Mouse (Mus musculus) stomach, postnatal 0 days (tissue): ENCODE results near the gene Chd3. TPM values are rescaled to one million over a fixed set of nuclear protein-coding genes. Genes with fewer than 3 reads are reported as not detected.
"Not testable (repeated sequence)": the region's sequence is repeated elsewhere in the genome, so short reads cannot be mapped to it uniquely, and the experiment has no call there.

Source experiments
- ATAC-seq: fragments of 200-750 bp; cut with Nextera tagmentation; 2 replicates; pipeline ENCODE4 v1.8.0; 2017; ENCODE audit not compliant: low FRiP score, low TSS enrichment
- DNase-seq: peaks from one replicate; pipeline ENCODE4 v3.0.0-alpha.2; 2016; ENCODE audit warnings: low spot score
- H3K27ac ChIP-seq: fragments of 300-500 bp; sonication (generic); replicated peaks from 2 replicates; pipeline ENCODE4 v1.5.1; 2014; ENCODE audit warnings: mild to moderate bottlenecking, control low read depth
- H3K27me3 ChIP-seq: fragments of 300-500 bp; sonication (generic); 2 replicates; pipeline ENCODE4 v1.6.1; 2014; ENCODE audit warnings: low read length; ENCODE audit not compliant: control insufficient read depth, insufficient read depth
- H3K36me3 ChIP-seq: fragments of 300-500 bp; sonication (generic); 2 replicates; pipeline ENCODE4 v1.6.1; 2014; ENCODE audit warnings: low read length, mixed read lengths; ENCODE audit not compliant: control insufficient read depth, insufficient read depth
- H3K4me1 ChIP-seq: fragments of 300-500 bp; sonication (generic); replicated peaks from 2 replicates; pipeline ENCODE4 v1.6.1; 2014; ENCODE audit warnings: antibody characterized with exemption; ENCODE audit not compliant: control insufficient read depth, insufficient read depth
- H3K4me2 ChIP-seq: fragments of 300-500 bp; sonication (generic); replicated peaks from 2 replicates; pipeline ENCODE4 v1.6.1; 2014; ENCODE audit warnings: low read depth, mild to moderate bottlenecking, control low read depth, moderate library complexity
- H3K4me3 ChIP-seq: fragments of 300-500 bp; sonication (generic); 2 replicates; pipeline ENCODE4 v1.5.1; 2014; ENCODE audit warnings: low read depth, low read length, control low read depth
- H3K9ac ChIP-seq: fragments of 300-500 bp; sonication (generic); 2 replicates; pipeline ENCODE4 v1.6.1; 2014; ENCODE audit warnings: mild to moderate bottlenecking, low read length, control low read depth, mixed read lengths
- H3K9me3 ChIP-seq: fragments of 300-500 bp; sonication (generic); 2 replicates; pipeline ENCODE4 v1.6.1; 2016; ENCODE audit warnings: low read length; ENCODE audit not compliant: control insufficient read depth
- CTCF ChIP-seq: IDR thresholded peaks from 2 replicates; pipeline ENCODE4 v1.5.1; 2016; ENCODE audit warnings: antibody characterized with exemption, low read depth, mild to moderate bottlenecking, moderate library complexity
- EP300 ChIP-seq: optimal IDR thresholded peaks from 2 replicates; pipeline ENCODE3; 2016; ENCODE audit warnings: antibody characterized with exemption
- WGBS: fragments of 180-500 bp; shearing (Covaris S2); extraction: QIAGEN DNeasy Blood & Tissue Kit; methylation state at CpG from one replicate; pipeline ENCODE4 v1.1.7; 2014; 5-methylcytosine and 5-hydroxymethylcytosine counted together
- polyA plus RNA-seq: library from polyadenylated mRNA; unstranded; fragments of >200 nt; fragmentation: Nextera tagmentation; extraction: Ambion mirVana; gene quantifications from 2 replicates; pipeline ENCODE4 v1.2.1, GENCODE M21; 2015

Chd3 gene
- polyA plus RNA-seq, 1 experiment from 2014 or later = 18.4 TPM

- H3K4me1 ChIP-seq = peaks cover 8% of the 10 kb centered on the region; the same call in 1 of the 2 replicates
- no peaks in the 10 kb centered on the region for H3K27me3 ChIP-seq
- WGBS = 48% methylated on average over 21 of the region's 21 CpGs
- H3K36me3 ChIP-seq = peaks cover 19% of the 10 kb centered on the region
- DNase-seq = no peak
- peak overlapping the region; percentile 71; the same call in 1 of the 2 replicates for H3K27ac ChIP-seq
- H3K4me2 ChIP-seq = peak overlapping the region; percentile 17; the same call in 1 of the 2 replicates
- H3K4me3 ChIP-seq = no peak overlapping the region
- no peak for TF ChIP-seq CTCF
- TF ChIP-seq EP300 = no peak
- no peaks in the 10 kb centered on the region for H3K9me3 ChIP-seq
- H3K9ac ChIP-seq = peak overlapping the region; percentile 52
- no peak for ATAC-seq
Measured at GRCm38 (mm10) chr11:69398486-69399200, 29.4 kb upstream of the Chd3 start.

- Histone ChIP-seq H3K4me1 (peaks cover 8% of the 10 kb centered on the region; the same call in 1 of the 2 replicates), H3K27ac (peak within 1 kb of the TSS; percentile 71), H3K27me3 (no peaks in the 10 kb centered on the region), H3K9ac (peak within 1 kb of the TSS; percentile 52), H3K4me3 (peak within 1 kb of the TSS; percentile 18; the same call in 1 of the 2 replicates), H3K4me2 (peak within 1 kb of the TSS; percentile 17; the same call in 1 of the 2 replicates), H3K9me3 (no peaks in the 10 kb centered on the region), H3K36me3 (peaks cover 15% of the 10 kb centered on the region)
- ATAC-seq = no peak
- DNase-seq = no peak
- WGBS = 26% methylated on average over 11 of the region's 16 CpGs
- TF ChIP-seq CTCF (no peak), EP300 (no peak)
Measured at GRCm38 (mm10) chr11:69398059-69398458, 28.9 kb upstream of the Chd3 start, which contains the start of gene Tmem88. Gene Tmem88, minus strand, starts transcription at chr11:69398234.

DNA sequence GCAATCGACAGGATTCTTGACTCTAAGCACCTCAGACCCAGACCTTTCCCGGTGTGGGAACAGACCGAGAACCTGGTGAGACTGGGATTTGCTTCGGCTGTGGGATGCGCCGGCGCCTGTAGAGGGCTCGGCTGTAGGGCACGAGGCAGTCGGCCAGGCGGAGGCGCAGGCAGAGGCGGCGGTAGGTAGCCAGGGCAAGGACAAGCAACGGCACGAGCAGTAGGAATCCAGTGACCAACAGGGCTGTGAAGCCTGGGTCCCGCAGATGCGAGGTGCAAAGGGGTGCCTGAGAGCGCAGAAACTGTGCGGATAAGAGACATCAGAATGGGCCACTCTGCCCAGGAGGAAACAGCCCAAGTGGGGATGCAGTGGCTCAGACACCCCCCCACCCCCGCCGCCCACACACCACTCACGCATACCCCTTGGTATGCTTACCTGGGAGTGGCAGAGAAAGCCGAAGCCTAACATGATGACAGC is 28.4 kb upstream of the Chd3 start:
- H3K4me1 ChIP-seq = peaks cover 8% of the 10 kb centered on the region; the same call in 1 of the 2 replicates
- peaks cover 15% of the 10 kb centered on the region for H3K36me3 ChIP-seq
- no peaks in the 10 kb centered on the region for H3K27me3 ChIP-seq
- H3K9me3 ChIP-seq = no peaks in the 10 kb centered on the region
- TF ChIP-seq CTCF (no peak), EP300 (no peak)
- peak; percentile 40 for DNase-seq
- no peak for ATAC-seq
- 38% methylated on average over 24 of the region's 24 CpGs for WGBS
- peak overlapping the region; percentile 71 for H3K27ac ChIP-seq
- H3K9ac ChIP-seq = peak overlapping the region; percentile 52
- 0 out of 2 replicates have a peak overlapping the region, but pooled peaks have one; percentile 8 for H3K4me2 ChIP-seq
- H3K4me3 ChIP-seq = peak overlapping the region; percentile 18; the same call in 1 of the 2 replicates

- WGBS = 35% methylated on average over 11 of the region's 11 CpGs
- DNase-seq = peak; percentile 33
Measured at GRCm38 (mm10) chr11:69396772-69397171, 27.6 kb upstream of the Chd3 start.

GRCm38 (mm10) chr11:69395634-69396373 is 26.6 kb upstream of the Chd3 start:
- Histone ChIP-seq H3K36me3 (peaks cover 12% of the 10 kb centered on the region), H3K4me3 (peak overlapping the region; percentile 65), H3K9ac (peak overlapping the region; percentile 95), H3K27ac (peak overlapping the region; percentile 97), H3K9me3 (no peaks in the 10 kb centered on the region), H3K4me2 (peak overlapping the region; percentile 71), H3K27me3 (no peaks in the 10 kb centered on the region), H3K4me1 (peaks cover 8% of the 10 kb centered on the region; the same call in 1 of the 2 replicates)
- ATAC-seq = peak; percentile 90
- TF ChIP-seq EP300 (peak; percentile 100), CTCF (no peak)
- under 1% methylated on average over 48 of the region's 48 CpGs for WGBS
- peak; percentile 95 for DNase-seq

More at GRCm38 (mm10) chr11:69396772-69397171, 27.6 kb upstream of the Chd3 start:
- peaks cover 8% of the 10 kb centered on the region; the same call in 1 of the 2 replicates for H3K4me1 ChIP-seq
- peaks cover 15% of the 10 kb centered on the region for H3K36me3 ChIP-seq
- H3K4me3 ChIP-seq = peak overlapping the region; percentile 65; the same call in 1 of the 2 replicates
- H3K9ac ChIP-seq = peak overlapping the region; percentile 95; the same call in 1 of the 2 replicates
- peak overlapping the region; percentile 71 for H3K4me2 ChIP-seq
- no peak for TF ChIP-seq CTCF
- TF ChIP-seq EP300 = no peak
- H3K27ac ChIP-seq = peak overlapping the region; percentile 97
- ATAC-seq = no peak
- H3K27me3 ChIP-seq = no peaks in the 10 kb centered on the region
- H3K9me3 ChIP-seq = no peaks in the 10 kb centered on the region

DNA sequence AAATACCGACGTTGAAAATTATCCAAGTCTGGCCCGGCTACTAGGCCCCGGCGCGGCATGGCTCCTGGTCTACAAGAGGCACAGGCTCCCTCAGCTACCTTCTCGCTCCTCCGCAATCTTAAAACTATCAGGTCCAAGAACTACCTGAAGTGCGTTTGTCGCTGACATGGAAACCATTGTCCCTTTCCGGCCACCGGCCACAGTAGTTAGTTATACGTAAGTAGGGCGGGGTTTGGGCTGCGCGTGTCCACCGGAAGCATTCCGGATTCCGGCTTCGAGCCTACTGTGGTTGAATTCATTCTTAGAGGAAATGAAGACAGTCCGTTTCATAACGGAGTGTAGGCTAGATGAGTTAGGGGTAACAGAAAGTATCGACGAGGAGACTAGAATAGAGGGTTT is 26.0 kb upstream of the Chd3 start, which contains the start of the genes Naa38 and Cyb5d1:
Gene Naa38, plus strand, starts transcription at position 253 of the 399 bp plus-strand sequence.
Gene Cyb5d1, minus strand, starts transcription at position 397 of the 399 bp plus-strand sequence.
- H3K4me2 ChIP-seq = peak within 1 kb of the TSS; percentile 71
- H3K9ac ChIP-seq = peak within 1 kb of the TSS; percentile 95
- DNase-seq (peak; percentile 88), ATAC-seq (peak; percentile 81)
- H3K27ac ChIP-seq = peak within 1 kb of the TSS; percentile 97
- not testable (repeated sequence) for H3K9me3 ChIP-seq, H3K27me3 ChIP-seq, H3K36me3 ChIP-seq, H3K4me1 ChIP-seq
- 1% methylated on average over 19 of the region's 24 CpGs for WGBS
- peak within 1 kb of the TSS; percentile 65 for H3K4me3 ChIP-seq

DNA sequence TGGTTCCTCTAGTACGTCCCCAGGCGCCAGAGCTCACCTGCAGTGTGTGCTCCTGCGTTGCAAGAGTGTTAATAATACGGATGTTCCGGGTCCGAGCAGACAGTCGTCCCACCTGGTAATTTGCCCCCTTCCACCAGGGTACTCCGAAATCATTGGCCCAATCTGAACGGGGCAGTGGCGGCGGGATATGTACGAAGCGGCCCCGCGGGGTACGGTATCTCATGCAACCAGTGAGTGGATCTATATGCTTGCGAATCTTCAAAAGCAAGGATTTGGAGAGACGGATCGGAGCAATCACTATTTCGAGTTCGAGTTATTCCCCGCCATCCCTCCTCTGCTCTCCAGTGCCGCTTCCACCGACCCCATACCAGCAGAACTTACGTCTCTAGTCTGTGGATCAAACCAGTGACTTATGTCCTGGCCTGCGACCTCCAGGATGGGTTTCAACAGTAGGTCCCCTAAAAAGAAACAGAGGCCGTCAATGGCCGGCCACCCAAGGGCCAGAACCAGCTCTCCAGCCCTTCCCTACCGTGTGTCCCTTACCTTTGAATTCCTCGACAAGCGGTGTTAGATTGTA is 25.5 kb upstream of the Chd3 start:
- not testable (repeated sequence) for H3K4me1 ChIP-seq, ATAC-seq, H3K9me3 ChIP-seq, H3K27me3 ChIP-seq, H3K36me3 ChIP-seq
- H3K4me3 ChIP-seq = peak overlapping the region; percentile 65
- under 1% methylated on average over 31 of the region's 31 CpGs for WGBS
- H3K4me2 ChIP-seq = peak overlapping the region; percentile 71
- peak overlapping the region; percentile 97 for H3K27ac ChIP-seq
- H3K9ac ChIP-seq = peak overlapping the region; percentile 68
- DNase-seq = peak; percentile 35
